ENCODE assay signal across 8 mouse cellular contexts in genomic region chr11:97041022-97041899, GRCm38 (mm10). TPM values are rescaled to one million over a fixed set of nuclear protein-coding genes. Genes with fewer than 3 reads are reported as not detected.
DNase-seq lines count a peak whose midpoint lies in the region; ATAC-seq and TF ChIP-seq lines count a peak whose summit lies in the region.

Lrrc46 (minus strand) TSS chr11:97041407.
Mrpl10 (plus strand) TSS chr11:97041560.

- H3K9me3 ChIP-seq in hindbrain, embryonic 10.5 days = peaks cover 2% of the 10 kb centered on the region; the same call in 1 of the 2 replicates
- 0 out of 2 replicates have a peak, but pooled peaks cover 2% of the 10 kb centered on the region for H3K9me3 ChIP-seq in lung, embryonic 16.5 days (ENCODE audit: control insufficient read depth, low read length)

- peak; percentile 95 for DNase-seq in Muller cell, postnatal 12 days (ENCODE audit: inconsistent ontology term)
- DNase-seq in cerebellum, adult 9-10 months = peak; percentile 83
- DNase-seq in hindbrain, embryonic 10.5 days (ENCODE audit: low spot score) = peak; percentile 93
- peak; percentile 68 for DNase-seq in layer of hippocampus, adult 9-10 months (ENCODE audit: low spot score)
- peak; percentile 79 for DNase-seq in ovary, adult 18-20 months (ENCODE audit: low spot score)
- DNase-seq in thymus, adult 2 months = peak; percentile 85

- under 1% methylated on average over 48 of the region's 48 CpGs for WGBS in hindbrain, embryonic 10.5 days
- WGBS in lung, embryonic 16.5 days = under 1% methylated on average over 48 of the region's 48 CpGs
- WGBS in thymus, adult 2 months = under 1% methylated on average over 48 of the region's 48 CpGs

- H3K9ac ChIP-seq in lung, embryonic 16.5 days (ENCODE audit: low read length) = peak within 1 kb of the TSS; percentile 93

- H3K4me3 ChIP-seq in hindbrain, embryonic 10.5 days = peak within 1 kb of the TSS; percentile 87
- peak within 1 kb of the TSS; percentile 89 for H3K4me3 ChIP-seq in lung, embryonic 16.5 days (ENCODE audit: low read length)
- H3K4me3 ChIP-seq in thymus, adult 2 months (ENCODE audit: control insufficient read depth, insufficient read depth, low read length) = peak within 1 kb of the TSS; percentile 91

- H3K36me3 ChIP-seq in hindbrain, embryonic 10.5 days = peaks cover 32% of the 10 kb centered on the region
- peaks cover 5% of the 10 kb centered on the region; the same call in 1 of the 2 replicates for H3K36me3 ChIP-seq in lung, embryonic 16.5 days (ENCODE audit: control insufficient read depth, insufficient read depth, low read length)
- H3K36me3 ChIP-seq in thymus, adult 2 months (ENCODE audit: control insufficient read depth, insufficient read depth, low read length) = no peaks in the 10 kb centered on the region

- TF ChIP-seq POLR2A in thymus, adult 2 months (IDR thresholded peaks at IDR 0.05; ENCODE audit: control insufficient read depth, extremely low read depth, insufficient read depth, low read length, poor library complexity) = peak; percentile 60; the same call in 1 of the 2 replicates

- peak; percentile 85 for ATAC-seq in frontal cortex, adult (ENCODE audit: low TSS enrichment)
- ATAC-seq in lung, embryonic 16.5 days (ENCODE audit: low read depth) = peak; percentile 94

- peak within 1 kb of the TSS; percentile 89 for H3K4me2 ChIP-seq in lung, embryonic 16.5 days (ENCODE audit: low read depth, low read length)

- H3K27me3 ChIP-seq in hindbrain, embryonic 10.5 days (ENCODE audit: insufficient read depth, poor library complexity, severe bottlenecking) = no peaks in the 10 kb centered on the region
- H3K27me3 ChIP-seq in lung, embryonic 16.5 days (ENCODE audit: control insufficient read depth, insufficient read depth, low read depth, low read length) = no peaks in the 10 kb centered on the region
- no peaks in the 10 kb centered on the region for H3K27me3 ChIP-seq in thymus, adult 2 months (ENCODE audit: control insufficient read depth, insufficient read depth, low read length)

- H3K4me1 ChIP-seq in hindbrain, embryonic 10.5 days (replicated peaks) = peaks cover 16% of the 10 kb centered on the region
- H3K4me1 ChIP-seq in lung, embryonic 16.5 days (replicated peaks; ENCODE audit: control insufficient read depth, insufficient read depth, low read length) = peaks cover 8% of the 10 kb centered on the region
- H3K4me1 ChIP-seq in thymus, adult 2 months (replicated peaks; ENCODE audit: control insufficient read depth, insufficient read depth, low read length) = peaks cover 8% of the 10 kb centered on the region

- no peak for TF ChIP-seq CTCF in thymus, adult 2 months (IDR thresholded peaks at IDR 0.05; ENCODE audit: borderline replicate concordance, control insufficient read depth, extremely low read depth, insufficient read depth, low read length, poor library complexity)

- peak within 1 kb of the TSS; percentile 92 for H3K27ac ChIP-seq in hindbrain, embryonic 10.5 days
- H3K27ac ChIP-seq in lung, embryonic 16.5 days (ENCODE audit: low read length) = peak within 1 kb of the TSS; percentile 36; the same call in 1 of the 2 replicates
- peak within 1 kb of the TSS; percentile 30; the same call in 1 of the 2 replicates for H3K27ac ChIP-seq in thymus, adult 2 months (ENCODE audit: control insufficient read depth, insufficient read depth, low read length)

RNA-seq across cellular contexts. Expression of gene Lrrc46, which starts in this region (rescaled TPM):
- polyA plus RNA-seq in hindbrain, embryonic 10.5 days (2016; fragmentation: Nextera tagmentation; extraction: Ambion mirVana) = 3.5 and 6.8 TPM in 2 replicates
- 8.7 and 11.3 TPM in 2 replicates for polyA plus RNA-seq in lung, embryonic 16.5 days (2015; fragmentation: Nextera tagmentation; extraction: Ambion mirVana)
- 0.46 and 0.58 TPM in 2 replicates for polyA plus RNA-seq in thymus, adult 2 months (2012; rRNA removed)

RNA-seq across cellular contexts. Expression of gene Mrpl10, which starts in this region (rescaled TPM):
- 78.9 and 80.7 TPM in 2 replicates for polyA plus RNA-seq in hindbrain, embryonic 10.5 days (2016; fragmentation: Nextera tagmentation; extraction: Ambion mirVana)
- 74.1 and 76.5 TPM in 2 replicates for polyA plus RNA-seq in lung, embryonic 16.5 days (2015; fragmentation: Nextera tagmentation; extraction: Ambion mirVana)
- polyA plus RNA-seq in thymus, adult 2 months (2012; rRNA removed) = 90.1 and 95.4 TPM in 2 replicates

Comparison
In these comparisons a context has a peak if more than half of its experiments do, and no peak if none do; other contexts are left out.
1. Peak in every context shown above with its lines: DNase-seq, ATAC-seq, H3K4me3 ChIP-seq and H3K27ac ChIP-seq.
2. H3K27ac ChIP-seq: peak in every context shown above with its lines; median percentile 92 in hindbrain, embryonic 10.5 days; 36 in lung, embryonic 16.5 days; 30 in thymus, adult 2 months.